Mouse (Mus musculus): Measurements from ENCODE around the gene Ccm2.

- TF ChIP-seq MAX (IDR thresholded peaks at IDR 0.05; ENCODE audit: low read length) = no peak
- TF ChIP-seq CTCF (conservative IDR thresholded peaks at IDR 0.05 in 1 of 2, IDR thresholded peaks at IDR 0.05 in 1 of 2; ENCODE audit: low read depth in 2 of 2, low read length in 2 of 2) = no peak
- TF ChIP-seq POLR2A (IDR thresholded peaks at IDR 0.05; ENCODE audit: low read depth, low read length) = no peak
- no peak for TF ChIP-seq HCFC1 (IDR thresholded peaks at IDR 0.05; ENCODE audit: low read depth, low read length)
These were observed 15.7 kb downstream of the Ccm2 start for GRCm38 (mm10) chr11:6562359-6562758.
